Mouse (Mus musculus): ENCODE results near the gene Trim50. TPM values are rescaled to one million over a fixed set of nuclear protein-coding genes. Genes with fewer than 3 reads are reported as not detected.

Trim50 gene
- polyA plus RNA-seq, 1 experiment from 2014 or later, result not detected

DNA sequence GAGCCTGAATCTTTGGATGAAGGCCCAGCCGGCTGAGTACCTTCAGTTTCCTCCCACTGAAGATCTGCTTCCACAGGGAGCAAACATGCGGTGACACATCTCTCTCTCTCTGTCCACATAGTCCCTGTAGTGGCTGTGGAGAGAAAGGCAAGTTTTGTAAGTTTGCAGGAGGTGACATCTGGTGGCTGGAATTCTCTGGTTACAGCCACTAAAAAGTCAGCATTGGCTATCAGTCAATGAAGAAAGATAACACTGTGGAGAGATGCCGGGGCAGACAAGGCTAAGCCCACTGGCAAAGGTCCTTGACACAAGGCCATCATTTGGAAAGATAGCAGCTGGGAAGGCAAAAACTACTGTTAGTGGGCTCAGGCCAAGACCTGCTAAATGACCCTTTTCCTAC is 15.5 kb upstream of the Trim50 start:
- H3K4me1 ChIP-seq (ENCODE audit: control insufficient read depth, insufficient read depth, low read length), result no peaks in the 10 kb centered on the region
- DNase-seq (ENCODE audit: low spot score), result no peak
- no peaks in the 10 kb centered on the region for H3K36me3 ChIP-seq (ENCODE audit: control insufficient read depth, insufficient read depth, low read length)
- no peaks in the 10 kb centered on the region for H3K9me3 ChIP-seq (ENCODE audit: control insufficient read depth, low read length)
- H3K4me2 ChIP-seq (ENCODE audit: low read depth), result no peak overlapping the region
- no peaks in the 10 kb centered on the region for H3K27me3 ChIP-seq (ENCODE audit: control insufficient read depth, insufficient read depth, low read length)
- ATAC-seq (ENCODE audit: insufficient read depth, low FRiP score, low TSS enrichment), result no peak
- H3K9ac ChIP-seq (ENCODE audit: low read length), result no peak overlapping the region
- H3K27ac ChIP-seq (ENCODE audit: low read depth, low read length), result no peak overlapping the region
- WGBS, result 79% methylated on average over 3 of the region's 3 CpGs
- H3K4me3 ChIP-seq (ENCODE audit: low read depth, low read length), result no peak overlapping the region

DNA sequence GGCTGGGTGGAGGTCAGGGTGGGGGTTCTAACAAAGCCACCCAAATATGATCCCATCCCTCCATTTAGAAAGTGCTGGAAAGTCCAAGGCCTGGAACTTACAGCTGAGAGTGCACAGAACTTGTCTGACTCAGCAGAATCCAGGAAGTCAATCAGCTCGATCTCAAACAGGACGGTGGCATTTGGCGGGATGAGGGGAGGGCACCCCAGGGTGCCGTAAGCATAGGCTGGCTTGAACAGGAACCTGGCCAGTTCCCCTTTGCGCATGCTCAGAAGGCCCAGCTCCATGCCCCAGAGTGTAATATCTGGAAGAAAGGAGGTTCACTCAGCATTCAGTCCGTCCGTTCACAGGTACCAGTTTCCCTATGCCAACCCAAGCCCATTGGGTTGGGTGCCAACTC is 7.1 kb upstream of the Trim50 start:
- Histone ChIP-seq H3K27me3 (ENCODE audit: control insufficient read depth, insufficient read depth, low read length) (no peaks in the 10 kb centered on the region), H3K4me2 (ENCODE audit: low read depth) (no peak overlapping the region), H3K9me3 (ENCODE audit: control insufficient read depth, low read length) (no peaks in the 10 kb centered on the region), H3K4me3 (ENCODE audit: low read depth, low read length) (no peak overlapping the region), H3K27ac (ENCODE audit: low read depth, low read length) (no peak overlapping the region), H3K36me3 (ENCODE audit: control insufficient read depth, insufficient read depth, low read length) (no peaks in the 10 kb centered on the region), H3K4me1 (ENCODE audit: control insufficient read depth, insufficient read depth, low read length) (no peaks in the 10 kb centered on the region), H3K9ac (ENCODE audit: low read length) (no peak overlapping the region)
- ATAC-seq (ENCODE audit: insufficient read depth, low FRiP score, low TSS enrichment) (no peak), DNase-seq (ENCODE audit: low spot score) (no peak)
- WGBS, result 73% methylated on average over 7 of the region's 7 CpGs

DNA sequence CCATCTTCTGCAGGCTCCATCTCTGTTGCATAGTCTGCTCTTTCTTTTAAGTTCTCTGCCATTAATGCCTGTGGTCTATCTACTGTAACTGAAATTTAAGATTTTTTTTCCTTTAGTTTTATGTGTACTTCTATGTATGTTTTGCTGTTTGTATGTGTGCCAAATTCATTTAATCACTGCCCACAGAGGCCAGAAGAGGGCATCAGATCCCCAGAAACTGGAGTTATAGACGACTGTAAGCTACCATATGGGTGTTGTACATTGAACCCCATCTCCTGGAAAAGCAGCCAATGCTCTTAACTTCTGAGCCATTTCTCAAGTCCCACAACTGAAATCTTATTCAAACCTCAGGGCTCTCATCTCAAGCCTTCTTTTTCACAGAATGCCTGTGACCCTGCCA is 6.7 kb upstream of the Trim50 start:
- WGBS, result 19% methylated on average over 1 of the region's 1 CpGs
- H3K36me3 ChIP-seq (ENCODE audit: control insufficient read depth, insufficient read depth, low read length), result no peaks in the 10 kb centered on the region
- no peaks in the 10 kb centered on the region for H3K9me3 ChIP-seq (ENCODE audit: control insufficient read depth, low read length)
- H3K27me3 ChIP-seq (ENCODE audit: control insufficient read depth, insufficient read depth, low read length), result no peaks in the 10 kb centered on the region
- no peak overlapping the region for H3K9ac ChIP-seq (ENCODE audit: low read length)
- H3K4me1 ChIP-seq (ENCODE audit: control insufficient read depth, insufficient read depth, low read length), result no peaks in the 10 kb centered on the region
- DNase-seq (ENCODE audit: low spot score), result no peak
- H3K4me3 ChIP-seq (ENCODE audit: low read depth, low read length), result no peak overlapping the region
- no peak overlapping the region for H3K4me2 ChIP-seq (ENCODE audit: low read depth)
- no peak for ATAC-seq (ENCODE audit: insufficient read depth, low FRiP score, low TSS enrichment)
- no peak overlapping the region for H3K27ac ChIP-seq (ENCODE audit: low read depth, low read length)

DNA sequence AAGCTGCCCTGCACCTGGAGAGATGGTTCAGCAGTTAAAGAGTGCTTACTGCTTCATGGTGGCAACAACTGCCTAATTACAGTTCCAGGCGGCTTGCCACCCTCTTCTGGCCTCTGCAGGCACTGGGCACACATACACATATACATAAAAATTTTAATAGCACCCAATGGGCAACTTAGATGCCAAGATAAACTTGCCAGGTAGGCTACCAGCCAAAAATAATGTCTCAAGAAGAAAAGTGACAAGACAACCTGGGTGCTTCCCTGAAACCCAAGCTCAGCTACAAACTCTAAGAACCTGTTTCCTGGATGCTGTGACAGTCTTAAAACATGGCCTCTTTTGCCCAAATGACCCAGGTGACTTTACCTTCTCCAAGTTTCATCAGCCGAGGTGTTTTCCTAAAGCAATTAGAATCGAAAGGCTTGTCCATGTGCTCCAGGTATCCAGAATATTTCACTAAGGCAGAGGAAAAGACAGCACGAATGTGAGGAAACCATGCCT is 5.5 kb upstream of the Trim50 start:
- Histone ChIP-seq H3K9ac (ENCODE audit: low read length) (no peak overlapping the region), H3K4me2 (ENCODE audit: low read depth) (no peak overlapping the region), H3K4me3 (ENCODE audit: low read depth, low read length) (no peak overlapping the region), H3K27me3 (ENCODE audit: control insufficient read depth, insufficient read depth, low read length) (no peaks in the 10 kb centered on the region), H3K4me1 (ENCODE audit: control insufficient read depth, insufficient read depth, low read length) (no peaks in the 10 kb centered on the region), H3K9me3 (ENCODE audit: control insufficient read depth, low read length) (no peaks in the 10 kb centered on the region), H3K27ac (ENCODE audit: low read depth, low read length) (no peak overlapping the region), H3K36me3 (ENCODE audit: control insufficient read depth, insufficient read depth, low read length) (no peaks in the 10 kb centered on the region)
- WGBS, result 65% methylated on average over 4 of the region's 4 CpGs
- ATAC-seq (ENCODE audit: insufficient read depth, low FRiP score, low TSS enrichment) (no peak), DNase-seq (ENCODE audit: low spot score) (no peak)

DNA sequence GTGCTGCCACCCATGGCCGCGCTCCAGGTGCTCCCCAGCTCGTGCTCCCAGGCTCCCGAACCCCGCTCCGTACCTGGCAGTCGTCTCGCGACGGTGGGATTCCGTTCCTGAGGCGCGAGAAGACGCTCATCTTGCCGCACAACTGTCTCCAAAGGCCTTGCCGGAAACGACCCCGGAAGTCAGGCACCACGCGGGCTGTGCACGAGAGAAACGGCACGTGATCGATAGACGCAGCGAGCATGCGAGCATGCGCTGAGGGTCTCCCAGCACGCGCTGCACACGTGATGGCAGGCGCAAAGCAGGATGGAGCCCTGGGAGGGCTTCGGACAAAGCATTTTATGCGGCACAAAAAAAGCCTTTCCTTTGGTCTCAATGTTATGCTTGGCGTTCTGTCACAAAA is 3.2 kb upstream of the Trim50 start, which contains the start of gene Fkbp6:
Gene Fkbp6, minus strand, starts transcription at position 183 of the 400 bp plus-strand sequence.
- 92% methylated on average over 35 of the region's 35 CpGs for WGBS
- DNase-seq (ENCODE audit: low spot score) (no peak), ATAC-seq (ENCODE audit: insufficient read depth, low FRiP score, low TSS enrichment) (no peak)
- Histone ChIP-seq H3K27me3 (ENCODE audit: control insufficient read depth, insufficient read depth, low read length) (peaks cover 4% of the 10 kb centered on the region; the same call in 1 of the 2 replicates), H3K9me3 (ENCODE audit: control insufficient read depth, low read length) (no peaks in the 10 kb centered on the region), H3K27ac (ENCODE audit: low read depth, low read length) (no peak within 1 kb of the TSS), H3K9ac (ENCODE audit: low read length) (no peak within 1 kb of the TSS), H3K36me3 (ENCODE audit: control insufficient read depth, insufficient read depth, low read length) (no peaks in the 10 kb centered on the region), H3K4me2 (ENCODE audit: low read depth) (no peak within 1 kb of the TSS), H3K4me3 (ENCODE audit: low read depth, low read length) (no peak within 1 kb of the TSS), H3K4me1 (ENCODE audit: control insufficient read depth, insufficient read depth, low read length) (no peaks in the 10 kb centered on the region)

DNA sequence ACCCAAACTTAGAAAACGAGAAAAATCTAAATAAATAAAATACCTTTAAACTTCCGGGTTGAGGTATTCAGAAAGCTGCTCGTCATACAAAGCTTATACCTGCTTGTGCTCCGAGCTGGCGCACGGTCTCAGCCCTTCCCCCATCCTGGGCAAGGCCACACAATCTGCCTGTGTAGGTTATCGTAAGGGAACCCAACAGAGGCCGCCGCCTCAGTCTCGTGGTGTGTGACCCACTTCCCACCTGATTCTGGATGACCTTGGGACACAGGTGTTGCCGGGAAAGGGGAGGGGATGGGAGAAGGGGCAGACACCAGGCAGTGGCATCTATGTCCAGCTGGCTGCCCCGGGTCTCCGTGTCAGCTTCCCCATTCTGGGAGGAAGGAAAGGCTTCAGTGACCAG is 1.5 kb upstream of the Trim50 start:
- no peak for ATAC-seq (ENCODE audit: insufficient read depth, low FRiP score, low TSS enrichment)
- no peaks in the 10 kb centered on the region for H3K4me1 ChIP-seq (ENCODE audit: control insufficient read depth, insufficient read depth, low read length)
- WGBS, result 88% methylated on average over 13 of the region's 13 CpGs
- H3K27ac ChIP-seq (ENCODE audit: low read depth, low read length), result no peak overlapping the region
- no peak for DNase-seq (ENCODE audit: low spot score)
- H3K9me3 ChIP-seq (ENCODE audit: control insufficient read depth, low read length), result no peaks in the 10 kb centered on the region
- H3K4me3 ChIP-seq (ENCODE audit: low read depth, low read length), result no peak overlapping the region
- no peak overlapping the region for H3K4me2 ChIP-seq (ENCODE audit: low read depth)
- no peaks in the 10 kb centered on the region for H3K36me3 ChIP-seq (ENCODE audit: control insufficient read depth, insufficient read depth, low read length)
- H3K27me3 ChIP-seq (ENCODE audit: control insufficient read depth, insufficient read depth, low read length), result peaks cover 4% of the 10 kb centered on the region; the same call in 1 of the 2 replicates
- no peak overlapping the region for H3K9ac ChIP-seq (ENCODE audit: low read length)

DNA sequence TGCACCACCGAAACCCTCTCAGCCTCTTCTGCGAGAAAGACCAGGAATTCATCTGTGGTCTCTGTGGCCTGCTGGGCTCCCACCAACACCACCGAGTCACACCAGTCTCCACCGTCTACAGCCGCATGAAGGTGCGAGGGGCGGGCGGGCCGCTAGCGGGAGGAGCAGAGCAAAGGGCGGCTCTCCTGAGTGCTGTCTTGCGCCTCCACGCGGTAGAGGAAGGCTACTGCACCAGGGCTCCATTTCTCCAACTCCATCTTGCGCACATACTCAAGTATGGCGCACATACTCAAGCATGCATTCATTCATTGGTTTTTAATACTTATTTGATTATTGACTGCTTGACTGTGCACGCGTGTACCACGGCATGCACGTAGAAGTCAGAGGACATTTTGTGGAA is 469 bp downstream of the Trim50 start:
- no peaks in the 10 kb centered on the region for H3K36me3 ChIP-seq (ENCODE audit: control insufficient read depth, insufficient read depth, low read length)
- H3K4me1 ChIP-seq (ENCODE audit: control insufficient read depth, insufficient read depth, low read length), result no peaks in the 10 kb centered on the region
- H3K9ac ChIP-seq (ENCODE audit: low read length), result no peak overlapping the region
- 15% methylated on average over 20 of the region's 20 CpGs for WGBS
- ATAC-seq (ENCODE audit: insufficient read depth, low FRiP score, low TSS enrichment), result no peak
- no peak overlapping the region for H3K4me3 ChIP-seq (ENCODE audit: low read depth, low read length)
- peaks cover 4% of the 10 kb centered on the region; the same call in 1 of the 2 replicates for H3K27me3 ChIP-seq (ENCODE audit: control insufficient read depth, insufficient read depth, low read length)
- no peak overlapping the region for H3K4me2 ChIP-seq (ENCODE audit: low read depth)
- peak; percentile 65 for DNase-seq (ENCODE audit: low spot score)
- no peaks in the 10 kb centered on the region for H3K9me3 ChIP-seq (ENCODE audit: control insufficient read depth, low read length)
- no peak overlapping the region for H3K27ac ChIP-seq (ENCODE audit: low read depth, low read length)

DNA sequence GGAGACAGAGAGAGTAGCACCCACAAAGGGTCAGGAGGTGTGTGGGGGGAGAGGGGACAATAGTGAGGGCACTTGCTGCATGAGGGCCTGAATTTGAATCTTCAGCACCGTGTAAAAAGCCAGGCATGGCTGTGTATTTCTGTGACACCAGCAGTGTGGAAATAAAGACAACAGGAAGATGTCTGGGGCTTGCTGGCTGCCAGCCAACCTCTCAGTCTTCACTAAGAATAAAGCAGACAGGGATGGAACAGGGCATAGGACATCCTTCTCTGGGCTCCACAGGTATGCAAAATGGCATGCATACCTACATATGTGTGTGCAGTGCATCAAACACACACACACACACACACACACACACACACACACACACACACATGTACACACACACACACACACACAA is 3.0 kb downstream of the Trim50 start:
- Histone ChIP-seq H3K27me3 (ENCODE audit: control insufficient read depth, insufficient read depth, low read length) (peaks cover 4% of the 10 kb centered on the region; the same call in 1 of the 2 replicates), H3K4me1 (ENCODE audit: control insufficient read depth, insufficient read depth, low read length) (no peaks in the 10 kb centered on the region), H3K36me3 (ENCODE audit: control insufficient read depth, insufficient read depth, low read length) (no peaks in the 10 kb centered on the region), H3K4me3 (ENCODE audit: low read depth, low read length) (no peak overlapping the region), H3K27ac (ENCODE audit: low read depth, low read length) (no peak overlapping the region), H3K9me3 (ENCODE audit: control insufficient read depth, low read length) (no peaks in the 10 kb centered on the region), H3K9ac (ENCODE audit: low read length) (no peak overlapping the region), H3K4me2 (ENCODE audit: low read depth) (no peak overlapping the region)
- ATAC-seq (ENCODE audit: insufficient read depth, low FRiP score, low TSS enrichment), result no peak
- no peak for DNase-seq (ENCODE audit: low spot score)
- WGBS, result 70% methylated on average over 1 of the region's 1 CpGs

DNA sequence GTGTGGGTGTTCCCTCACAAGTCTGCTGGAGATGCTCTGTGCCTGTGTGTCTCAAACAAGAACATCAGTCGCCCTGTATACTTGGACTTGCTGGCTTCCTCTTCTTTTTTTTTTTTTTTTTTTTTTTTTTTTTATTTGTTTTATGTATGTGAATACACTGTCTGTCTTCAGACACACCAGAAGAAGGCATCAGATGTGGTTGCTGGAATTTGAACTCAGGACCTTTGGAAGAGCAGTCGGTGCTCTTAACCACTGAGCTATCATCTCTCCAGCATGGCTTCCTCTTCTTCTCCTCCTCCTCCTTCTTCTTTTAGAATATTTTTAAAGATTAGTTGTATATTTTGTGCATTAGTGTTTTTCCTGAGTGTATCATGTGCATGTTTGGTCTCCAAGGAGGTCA is 4.5 kb downstream of the Trim50 start:
- ATAC-seq (ENCODE audit: insufficient read depth, low FRiP score, low TSS enrichment), result no peak
- H3K9me3 ChIP-seq (ENCODE audit: control insufficient read depth, low read length), result no peaks in the 10 kb centered on the region
- no peak overlapping the region for H3K4me2 ChIP-seq (ENCODE audit: low read depth)
- no peaks in the 10 kb centered on the region for H3K36me3 ChIP-seq (ENCODE audit: control insufficient read depth, insufficient read depth, low read length)
- no peak overlapping the region for H3K9ac ChIP-seq (ENCODE audit: low read length)
- no peak overlapping the region for H3K4me3 ChIP-seq (ENCODE audit: low read depth, low read length)
- peaks cover 4% of the 10 kb centered on the region; the same call in 1 of the 2 replicates for H3K27me3 ChIP-seq (ENCODE audit: control insufficient read depth, insufficient read depth, low read length)
- no peaks in the 10 kb centered on the region for H3K4me1 ChIP-seq (ENCODE audit: control insufficient read depth, insufficient read depth, low read length)
- DNase-seq (ENCODE audit: low spot score), result no peak
- 91% methylated on average over 2 of the region's 2 CpGs for WGBS
- no peak overlapping the region for H3K27ac ChIP-seq (ENCODE audit: low read depth, low read length)

All from neural tube, embryonic 11.5 days (tissue).